Mouse (Mus musculus): ENCODE data around the gene Col25a1.

The Col25a1 gene

DNA sequence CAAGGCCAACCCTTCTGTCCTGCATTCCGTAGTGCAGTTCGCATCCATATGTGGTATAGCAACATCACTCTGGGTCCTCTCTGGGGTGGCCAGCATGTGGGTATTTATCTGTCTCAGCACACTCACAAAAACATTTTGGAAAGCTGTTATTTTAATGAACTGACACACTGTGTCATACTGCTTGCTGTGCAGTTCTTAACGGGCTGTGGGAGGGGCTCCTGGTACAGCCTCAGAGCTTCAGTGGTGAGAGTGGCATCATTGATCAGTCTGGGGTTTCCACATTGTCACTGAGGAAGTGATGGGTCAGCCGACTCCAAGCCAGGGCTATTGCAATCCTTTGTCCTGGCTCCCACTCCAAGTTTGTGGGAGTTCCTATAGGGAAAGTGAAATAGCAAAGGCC lies 255.9 kb downstream of the Col25a1 start:
- no peak for DNase-seq

DNA sequence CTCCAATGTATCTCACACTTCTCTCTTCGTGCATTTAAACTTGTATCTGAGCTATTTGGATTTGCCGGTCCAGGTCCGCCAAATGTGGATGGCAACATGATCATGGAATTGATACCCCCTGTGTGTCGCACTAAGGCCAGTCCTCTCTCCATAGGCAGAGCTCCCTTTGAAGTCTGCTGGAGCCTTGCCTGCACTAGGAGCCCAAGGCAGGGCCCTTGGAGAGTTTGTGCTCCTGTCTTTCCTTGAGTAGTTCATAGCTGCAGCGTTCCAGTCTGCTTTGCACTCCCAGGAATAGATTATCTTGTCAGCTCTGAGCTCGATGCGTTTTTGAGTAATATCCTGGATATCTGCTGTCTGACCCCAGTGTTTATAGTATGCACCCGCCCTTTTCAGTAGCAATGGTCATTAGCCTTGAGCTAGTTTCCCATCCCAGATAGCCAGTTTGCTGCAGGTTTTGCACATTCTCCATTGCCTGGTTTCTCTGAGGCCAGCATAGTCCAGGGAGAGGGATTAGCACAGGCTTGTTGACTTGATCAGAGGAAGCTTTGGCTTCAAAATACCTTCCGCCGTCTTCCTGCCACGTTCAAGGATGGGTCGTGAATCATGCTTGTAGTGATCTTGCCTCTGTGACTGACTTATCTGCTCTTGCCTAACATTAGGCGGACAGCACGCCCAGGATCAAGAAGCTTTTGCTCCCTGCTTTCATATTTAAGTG lies 258.1 kb downstream of the Col25a1 start:
- DNase-seq = no peak

DNA sequence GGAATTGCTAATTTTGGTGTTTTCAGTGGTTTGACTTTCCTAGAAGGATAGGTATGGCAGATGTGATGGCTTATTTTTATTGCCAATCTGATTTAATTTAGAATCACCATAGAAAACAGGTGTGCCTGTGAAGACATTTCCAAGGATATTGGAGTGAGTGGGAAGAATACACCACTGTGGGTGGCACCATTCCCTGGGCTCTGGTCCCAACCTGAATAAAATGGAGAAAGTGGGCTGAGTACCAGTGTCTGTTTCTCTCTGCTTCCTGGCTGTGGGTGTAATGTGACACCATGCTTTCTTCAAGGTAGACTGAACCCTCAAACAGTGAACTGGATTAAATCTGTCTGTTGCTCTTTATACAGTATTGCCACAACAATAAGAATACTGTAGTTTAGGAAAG lies 265.3 kb downstream of the Col25a1 start:
- no peak for DNase-seq

DNA sequence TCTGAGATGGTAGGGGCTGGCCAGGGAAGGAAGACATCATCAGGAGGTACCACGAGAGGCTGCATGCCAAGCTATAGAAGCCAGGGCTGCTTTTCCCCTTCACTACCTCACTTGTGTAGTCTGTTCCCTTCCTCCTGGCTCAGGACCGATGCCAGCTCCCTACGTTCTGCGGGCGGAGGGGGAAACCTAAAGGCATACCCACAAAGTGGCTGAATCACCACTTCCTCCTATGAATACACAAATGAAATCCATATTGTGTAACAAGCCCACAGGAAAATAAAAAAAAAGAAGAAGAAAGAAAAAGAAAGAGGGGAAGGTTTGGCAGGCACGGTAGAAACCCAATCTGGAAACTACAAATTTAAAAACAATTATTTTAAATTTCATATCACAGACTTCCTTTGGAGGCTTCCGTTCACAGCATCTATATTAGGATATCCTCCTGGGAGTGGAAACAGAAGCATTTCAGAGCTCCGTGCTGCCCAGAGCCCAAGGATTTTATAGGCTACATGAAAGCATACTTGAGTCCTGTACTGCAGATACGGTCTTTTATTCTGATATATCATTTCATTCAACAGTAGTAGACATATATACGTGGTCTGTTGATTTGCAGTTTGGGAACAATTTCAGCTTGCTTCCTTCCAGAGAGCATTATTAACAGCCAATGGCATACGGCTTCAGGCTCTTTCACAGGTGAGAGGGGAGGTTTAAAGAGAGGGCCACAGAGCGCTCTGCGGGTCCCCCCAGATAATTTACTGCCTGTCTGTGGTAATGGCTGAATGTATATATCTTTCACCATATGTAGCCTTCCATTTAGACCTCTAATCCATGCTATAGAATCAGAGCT lies 269.6 kb downstream of the Col25a1 start:
- DNase-seq = no peak

DNA sequence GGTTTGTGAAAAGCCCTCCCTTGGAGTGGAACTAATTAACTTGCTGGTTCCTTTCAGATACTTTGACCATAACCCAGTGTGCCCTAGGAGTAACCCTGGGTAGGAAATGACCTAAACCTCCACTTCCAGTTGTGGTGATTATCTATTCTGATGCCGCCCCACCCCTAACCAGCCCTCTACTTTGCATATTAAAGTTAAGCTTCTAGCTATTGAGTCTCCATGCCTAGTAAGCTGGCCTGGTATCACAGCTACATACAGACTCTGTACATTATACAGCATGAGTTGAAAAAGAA lies 270.2 kb downstream of the Col25a1 start:
- DNase-seq = no peak

DNA sequence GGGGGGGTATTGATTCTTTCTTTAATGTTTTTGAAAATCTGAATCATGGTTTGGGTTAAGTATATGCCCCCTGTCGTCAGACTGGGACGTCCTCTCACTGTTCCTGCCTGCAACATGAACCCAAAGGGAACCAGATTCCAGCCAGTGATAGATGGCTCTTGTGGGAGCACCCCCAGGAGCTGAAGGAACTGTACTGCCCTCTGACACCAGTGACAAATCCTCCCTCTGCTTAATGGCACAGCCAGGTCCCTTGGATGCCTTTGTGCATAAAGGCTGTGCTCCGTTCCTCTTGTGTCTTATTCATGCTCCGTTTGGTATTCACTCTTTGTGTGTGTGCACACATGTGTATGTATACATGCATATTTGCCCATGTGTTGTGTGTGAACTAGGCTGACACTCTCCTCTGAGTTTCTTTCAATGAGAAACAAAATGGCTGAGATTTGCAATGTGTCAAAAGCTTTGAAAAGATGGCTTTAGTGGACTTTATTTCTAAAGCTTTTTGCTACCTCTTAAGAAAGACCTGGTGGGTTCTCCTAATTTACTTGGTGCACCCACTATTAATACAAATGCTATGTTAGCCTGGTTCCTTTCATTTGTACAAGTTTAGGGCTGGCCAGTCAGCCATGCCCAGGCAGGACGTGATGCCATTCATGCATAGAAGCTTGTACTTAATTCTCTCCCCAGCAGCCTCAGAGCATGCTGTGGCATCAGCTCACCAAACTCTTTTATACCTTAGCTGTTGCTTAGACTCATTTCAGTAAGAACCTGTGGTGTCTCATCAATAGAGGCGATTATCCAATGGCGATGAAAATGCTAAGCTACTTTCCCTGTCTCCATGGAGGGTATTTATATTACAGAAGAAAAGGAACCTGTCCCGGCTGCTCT lies 273.5 kb downstream of the Col25a1 start:
- no peak for DNase-seq

DNA sequence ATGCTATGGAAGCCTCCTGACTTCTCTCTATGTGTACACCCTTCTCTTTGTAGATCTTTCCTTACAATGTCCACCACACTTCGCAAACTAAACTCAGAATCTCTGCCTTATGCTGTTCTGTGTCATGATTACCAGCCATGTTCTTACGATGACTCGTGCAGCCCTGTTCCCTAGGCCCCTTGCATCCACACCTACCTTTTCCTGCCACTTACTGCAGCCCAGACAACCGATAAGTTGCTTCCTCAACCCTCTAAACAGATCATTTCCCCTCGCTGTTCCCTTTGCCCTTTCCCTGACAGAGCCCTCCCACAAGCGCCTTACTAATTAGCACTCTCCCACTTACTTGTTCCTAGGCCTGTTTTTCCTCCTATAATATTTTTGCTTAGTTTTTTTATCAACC lies 275.9 kb downstream of the Col25a1 start:
- no peak for DNase-seq

DNA sequence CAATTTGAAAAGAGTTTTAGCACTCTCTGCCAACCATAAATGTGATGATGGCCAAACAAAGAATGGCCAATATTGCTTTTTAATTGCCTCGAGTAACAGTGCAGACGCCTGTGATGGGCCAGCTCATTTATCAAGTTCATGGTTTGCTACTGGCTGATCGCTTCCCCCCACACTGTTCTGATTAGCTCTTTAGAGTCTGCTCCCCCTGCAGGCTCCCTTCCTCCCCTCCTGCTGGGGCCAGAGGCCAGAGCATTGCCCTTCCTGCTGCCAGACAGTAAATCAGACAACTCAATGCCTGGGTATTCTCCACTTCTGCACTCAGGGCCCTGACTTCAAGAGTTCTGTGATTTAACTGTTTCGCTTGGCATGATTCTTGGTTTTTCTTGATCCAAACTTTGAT lies 281.9 kb downstream of the Col25a1 start:
- no peak for DNase-seq

DNA sequence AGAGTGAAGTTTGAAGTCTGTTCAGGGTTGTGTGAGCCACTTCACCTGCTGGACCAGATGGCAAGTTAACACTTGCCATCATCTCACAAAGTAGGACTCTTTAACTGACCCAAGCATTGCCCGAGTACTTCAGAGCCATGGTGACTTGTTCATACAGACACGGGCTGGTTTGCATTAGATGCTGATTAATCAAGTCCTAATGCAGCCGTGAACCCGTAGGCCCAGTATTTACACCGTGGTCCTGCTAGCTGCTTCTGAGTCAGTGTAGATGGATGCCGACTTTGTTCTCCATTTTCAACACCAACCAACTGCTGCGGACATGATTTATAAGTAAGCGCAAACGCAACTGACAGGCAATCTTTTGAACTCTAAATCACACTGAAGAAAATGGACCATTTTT lies 287.6 kb downstream of the Col25a1 start:
- no peak for DNase-seq

DNA sequence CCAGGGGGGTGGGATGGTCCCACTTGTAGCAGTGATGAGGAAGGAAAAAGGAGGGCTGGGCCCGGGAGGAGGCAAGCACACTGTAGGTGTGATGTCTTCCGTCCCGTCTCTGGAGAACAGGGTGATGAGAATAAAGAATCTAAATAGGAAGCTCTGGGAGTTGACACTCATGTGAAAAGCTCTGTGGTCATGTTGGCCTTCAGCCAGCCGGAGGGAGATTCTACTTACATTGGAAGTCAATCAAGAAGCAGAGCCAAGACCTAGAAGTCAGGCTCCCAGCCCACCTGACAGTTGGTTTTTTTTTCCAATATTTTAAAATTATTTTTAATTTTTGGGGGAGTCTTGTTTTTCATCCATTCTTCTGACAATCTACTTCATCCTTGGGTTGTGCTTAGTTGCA lies 297.5 kb downstream of the Col25a1 start:
- no peak for DNase-seq

DNA sequence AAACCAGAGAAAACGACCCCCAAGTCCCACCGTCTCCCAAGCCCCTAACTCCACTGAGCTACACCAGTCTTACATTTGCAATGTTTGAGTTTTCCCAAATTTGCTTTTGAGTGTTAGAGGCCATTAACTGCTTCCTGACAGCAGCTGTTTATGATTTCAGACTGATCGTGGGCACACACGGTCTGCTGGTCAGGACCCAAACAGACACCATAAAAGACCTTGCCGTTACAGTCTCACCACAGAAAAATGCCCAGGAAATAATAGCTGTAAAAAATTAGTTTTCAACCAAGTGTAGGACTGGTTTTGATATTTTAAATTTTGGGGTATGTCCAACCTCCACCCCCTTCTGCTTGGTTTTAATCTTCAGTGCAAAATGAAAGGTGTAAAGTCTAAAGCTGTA lies 298.8 kb downstream of the Col25a1 start:
- no peak for DNase-seq

DNA sequence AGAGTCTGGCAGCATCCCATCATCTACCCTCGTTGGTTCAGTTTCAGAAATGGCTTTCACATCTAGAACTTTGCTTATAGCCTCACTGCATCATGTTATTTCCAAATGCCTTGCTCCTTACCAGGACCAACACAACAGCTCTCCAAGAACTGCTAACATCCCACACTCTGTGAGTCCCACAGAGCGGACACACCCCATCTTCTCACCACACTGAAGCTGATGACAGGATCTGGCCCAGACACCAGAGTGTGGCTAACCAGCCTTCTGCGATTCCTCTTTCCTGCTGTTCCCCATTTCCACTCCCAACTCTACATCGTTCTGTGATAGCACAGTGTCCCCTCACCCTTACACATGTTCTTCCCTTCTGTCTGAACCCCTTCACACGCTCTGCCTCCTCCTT lies 301.5 kb downstream of the Col25a1 start:
- DNase-seq = no peak

DNA sequence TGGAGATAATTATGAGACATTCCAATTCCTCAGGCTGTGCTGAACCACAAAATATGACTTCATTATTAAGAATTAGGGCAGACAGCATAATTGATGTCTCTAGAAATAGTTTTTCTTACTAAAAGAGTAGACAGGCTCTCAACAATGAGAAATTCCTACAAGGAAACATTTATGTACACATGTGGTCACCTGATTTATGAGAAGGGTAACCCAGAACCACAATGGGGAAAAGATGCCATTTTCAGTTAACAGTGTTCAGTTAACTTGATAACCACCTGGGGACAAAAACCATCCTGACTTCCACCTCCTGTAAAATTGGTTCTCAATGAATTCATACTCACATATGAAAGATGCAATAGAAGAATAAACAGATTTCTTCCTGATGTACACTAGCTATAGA lies 305.7 kb downstream of the Col25a1 start:
- DNase-seq = no peak

DNA sequence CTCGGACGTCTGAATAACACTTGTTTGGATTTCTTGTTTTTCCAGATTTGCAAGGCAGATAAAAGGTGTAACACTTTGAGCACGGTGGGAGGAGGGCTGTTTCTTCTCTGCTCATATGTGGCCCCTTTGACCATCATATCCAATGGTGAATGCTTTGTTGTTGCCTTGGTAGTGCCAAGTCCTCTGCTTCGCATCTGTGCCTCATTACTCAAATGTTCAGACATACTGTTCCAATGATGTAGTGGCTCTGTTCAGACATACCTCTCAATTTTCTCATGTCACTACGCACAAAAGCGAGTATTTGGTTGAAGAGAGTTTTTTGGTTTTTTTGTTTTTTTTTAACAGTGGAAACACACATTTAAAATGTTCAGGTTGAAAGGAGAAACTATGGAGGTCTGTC lies 308.5 kb downstream of the Col25a1 start:
- DNase-seq = no peak

DNA sequence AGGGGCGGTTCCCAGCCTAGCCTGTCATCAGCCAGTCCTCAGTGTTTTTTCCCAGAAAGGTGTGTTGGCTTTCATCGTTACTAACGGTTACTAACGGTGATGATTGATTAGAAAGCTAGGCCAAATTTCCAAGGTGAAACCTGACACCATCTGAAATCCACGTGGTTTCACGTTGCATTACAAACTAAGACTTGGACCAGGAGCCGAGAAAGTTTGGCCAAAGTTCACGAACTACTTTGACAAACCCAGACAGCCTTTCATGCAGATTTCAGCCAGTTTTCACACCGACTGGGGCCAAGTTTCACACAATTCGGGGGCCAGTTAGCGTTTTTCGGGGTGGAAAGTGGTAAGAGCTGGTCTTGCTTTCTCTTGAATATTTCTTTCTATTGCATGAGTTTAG lies 309.4 kb downstream of the Col25a1 start:
- DNase-seq = no peak

DNA sequence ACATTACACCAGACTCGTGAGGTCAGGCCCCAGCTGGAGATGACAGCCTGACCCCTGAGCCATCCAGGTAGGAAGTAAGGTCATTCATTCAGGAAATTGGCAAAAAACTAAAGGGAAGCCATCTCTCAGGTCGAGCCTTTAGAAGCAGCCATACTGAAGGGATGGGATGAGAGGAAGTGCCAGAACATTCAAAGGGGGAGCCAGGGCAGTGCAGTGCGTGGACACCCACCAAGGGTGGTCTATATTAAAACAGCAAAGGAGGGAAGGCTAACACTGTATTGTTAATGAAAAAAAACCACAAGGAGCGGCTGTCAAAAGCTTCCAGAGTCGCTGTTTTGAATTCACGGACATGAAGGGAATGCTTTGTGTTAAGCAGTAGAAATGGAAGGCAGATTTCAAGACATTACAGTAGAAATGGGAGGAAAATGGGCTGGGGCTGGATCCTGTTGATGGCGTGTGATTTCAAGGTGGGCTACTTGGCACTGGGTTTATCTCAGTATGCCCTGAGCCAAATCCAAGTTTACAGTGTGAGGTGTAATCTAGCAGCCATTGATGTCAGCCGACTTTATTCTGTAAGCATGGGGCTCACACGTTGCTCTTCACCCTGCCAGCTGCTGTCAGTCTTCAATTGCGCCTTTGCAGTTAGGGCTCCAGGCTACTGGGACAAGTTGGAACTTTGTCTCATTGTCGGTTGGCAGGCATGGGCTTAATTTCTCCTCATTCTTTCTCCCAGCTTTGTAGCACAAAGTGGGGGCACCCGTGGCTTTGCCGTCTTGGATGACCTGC lies 312.7 kb downstream of the Col25a1 start:
- DNase-seq = no peak

DNA sequence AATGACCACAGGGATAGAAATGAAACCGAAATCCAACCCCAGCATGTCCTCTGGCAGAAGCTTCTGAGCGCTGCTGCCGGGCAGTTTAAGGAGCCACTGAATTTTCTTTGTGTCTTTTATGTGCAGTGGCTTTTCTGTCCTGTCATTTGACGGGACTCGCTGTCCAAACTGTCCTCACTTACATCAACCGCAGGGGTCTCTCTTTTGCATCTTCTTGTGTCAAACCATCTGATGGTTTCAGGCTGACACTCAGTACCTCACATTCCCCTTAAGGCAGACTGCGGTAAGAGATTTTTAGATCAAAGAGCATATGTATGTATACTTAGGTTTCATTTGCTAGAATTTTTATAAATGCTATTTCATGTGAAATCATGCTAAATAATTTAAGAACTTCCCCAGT lies 318.6 kb downstream of the Col25a1 start:
- DNase-seq = no peak

DNA sequence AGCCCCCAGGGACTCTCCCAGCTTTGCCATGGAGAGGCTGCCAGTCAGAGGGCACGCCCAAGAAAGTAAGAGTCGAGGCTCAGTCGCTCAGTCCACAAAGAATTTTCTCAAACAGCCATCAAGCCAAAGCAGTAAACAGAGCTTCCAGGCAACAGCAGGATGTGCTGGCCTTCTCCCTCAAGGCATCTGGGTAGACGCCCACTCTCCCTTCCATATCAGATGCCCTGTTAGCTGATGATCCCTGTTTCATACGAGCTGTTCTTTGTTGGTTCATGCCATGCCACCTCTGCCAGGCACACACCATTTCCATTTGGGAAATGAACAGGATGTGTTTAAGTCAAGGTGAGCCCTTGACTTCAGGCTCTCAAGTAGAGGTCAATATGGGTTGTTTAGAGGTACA lies 334.1 kb downstream of the Col25a1 start:
- no peak for DNase-seq

DNA sequence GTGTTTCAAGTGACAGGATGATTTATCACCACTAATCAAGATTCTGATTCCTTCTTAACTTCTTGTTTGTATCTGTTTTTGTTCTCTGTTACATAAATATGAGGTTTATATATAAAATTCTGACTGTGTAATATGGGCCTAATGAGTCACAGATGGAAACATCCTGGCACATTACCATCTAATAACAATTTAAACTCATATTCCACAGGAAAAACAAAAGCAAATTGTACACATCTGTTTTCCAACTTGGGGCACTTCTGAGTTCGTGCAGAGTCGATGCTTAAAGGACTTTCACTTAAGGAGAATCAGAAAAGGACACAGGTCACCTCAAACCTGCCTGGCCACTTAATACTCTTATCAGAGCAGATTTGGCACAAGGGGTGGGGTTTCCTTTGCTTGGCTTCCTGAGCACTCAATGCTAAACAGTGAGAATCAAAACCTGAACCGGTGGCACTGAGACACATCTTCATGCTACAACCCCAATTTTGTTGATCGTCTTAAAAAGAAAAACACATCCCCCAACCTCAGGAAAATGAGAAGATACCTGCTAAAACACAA lies 342.0 kb downstream of the Col25a1 start:
- DNase-seq = no peak

DNA sequence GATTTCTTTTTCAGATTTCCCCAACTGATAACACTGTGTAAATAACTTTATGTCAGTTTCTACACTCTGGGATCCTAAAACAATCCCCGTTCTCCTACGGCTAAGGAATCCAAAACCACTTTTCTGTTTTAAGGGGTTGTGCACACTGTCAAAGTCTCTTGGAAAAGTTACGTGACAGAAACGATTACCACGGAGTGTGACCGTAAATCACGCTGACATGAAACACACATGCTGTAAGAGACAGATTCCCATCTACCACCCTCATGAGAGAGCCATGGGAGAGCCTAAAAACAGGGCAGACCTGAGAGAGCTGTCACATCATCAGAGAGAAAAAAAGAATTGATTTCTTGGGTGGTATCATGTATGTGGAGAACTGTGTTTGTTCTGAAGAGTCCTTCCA lies 342.7 kb downstream of the Col25a1 start:
- no peak for DNase-seq

DNA sequence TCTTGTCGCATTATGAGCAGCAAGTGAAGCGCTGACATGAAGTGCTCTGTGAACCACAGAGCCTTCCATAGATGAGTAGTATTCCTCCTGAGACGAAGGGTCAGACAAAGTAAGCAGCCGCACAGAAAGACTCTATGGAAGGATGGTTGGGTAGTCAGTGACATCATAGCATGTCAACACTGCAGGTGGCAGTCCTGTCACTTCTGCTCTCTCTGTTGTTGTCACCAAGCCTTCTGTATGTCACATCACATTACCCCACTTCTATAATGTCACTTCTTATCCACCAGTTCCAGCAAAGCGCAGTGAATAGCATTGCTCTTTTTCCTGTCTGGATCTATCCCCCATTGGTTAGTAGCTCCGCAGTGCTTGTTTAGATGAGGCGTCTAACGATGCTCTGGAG lies 351.2 kb downstream of the Col25a1 start:
- DNase-seq = no peak

DNA sequence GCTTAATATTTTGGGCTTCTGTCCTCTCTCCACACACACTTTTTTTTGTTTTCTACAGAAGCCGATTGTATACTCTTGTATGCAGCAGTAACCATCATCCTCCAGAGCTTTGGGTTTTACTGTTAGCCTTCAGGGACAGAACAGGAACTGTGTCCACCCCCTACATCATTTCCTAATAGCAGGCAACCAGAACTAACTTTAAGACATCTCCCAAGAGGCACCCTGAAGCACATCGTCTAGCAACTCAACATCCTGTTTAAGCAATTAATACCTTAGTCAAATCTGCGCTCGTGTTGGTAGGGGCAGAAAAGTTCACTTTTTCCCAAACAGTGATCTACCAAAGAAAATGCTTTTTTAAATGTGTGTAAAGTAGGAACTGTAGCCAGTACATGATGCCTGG lies 357.5 kb downstream of the Col25a1 start:
- DNase-seq = no peak

DNA sequence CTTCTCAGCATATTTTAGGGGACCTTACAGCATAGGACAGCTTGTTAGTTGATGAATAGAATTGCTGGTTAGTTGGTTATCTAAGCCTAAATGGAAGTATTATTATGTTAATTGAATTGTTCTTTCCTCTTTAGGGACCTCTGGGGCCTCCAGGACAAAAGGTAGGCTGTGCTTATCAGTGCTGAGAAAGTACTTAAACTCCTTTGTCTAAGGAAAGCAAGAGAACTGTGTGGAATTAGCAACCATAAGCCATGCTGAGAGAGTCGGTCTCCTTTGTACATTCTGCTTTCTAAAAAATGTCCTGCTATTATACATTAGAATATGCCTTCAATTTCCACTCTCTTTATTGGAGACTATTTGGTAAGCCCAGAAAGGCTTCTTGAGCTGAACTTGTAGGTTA lies 362.9 kb downstream of the Col25a1 start:
- no peak for DNase-seq
